Mouse (Mus musculus) kidney, adult 2 months (tissue): ENCODE measurements around the gene Pacsin2. TPM values are rescaled to one million over a fixed set of nuclear protein-coding genes. Genes with fewer than 3 reads are reported as not detected.

Experiments
- DNase-seq: peaks from one replicate; pipeline ENCODE4 v3.0.0; 2021
- H3K27ac ChIP-seq: fragments of 200-500 bp; 2 replicates; pipeline ENCODE4 v1.5.1; 2012; ENCODE audit warnings: low read depth, low read length, control low read depth, inconsistent platforms; ENCODE audit not compliant: insufficient read depth
- H3K27me3 ChIP-seq: fragments of 200-500 bp; replicated peaks from 2 replicates; pipeline ENCODE4 v1.6.1; 2012; ENCODE audit warnings: mild to moderate bottlenecking, moderate library complexity, low read length, inconsistent platforms; ENCODE audit not compliant: control insufficient read depth, insufficient read depth
- H3K36me3 ChIP-seq: fragments of 200-500 bp; 2 replicates; pipeline ENCODE4 v1.6.1; 2012; ENCODE audit warnings: mild to moderate bottlenecking, moderate library complexity, low read length, inconsistent platforms; ENCODE audit not compliant: control insufficient read depth, insufficient read depth
- H3K4me1 ChIP-seq: fragments of 200-500 bp; 2 replicates; pipeline ENCODE4 v1.6.1; 2011; ENCODE audit warnings: low read length; ENCODE audit not compliant: control insufficient read depth, insufficient read depth
- H3K4me3 ChIP-seq: fragments of 200-500 bp; 2 replicates; pipeline ENCODE4 v1.5.1; 2011; ENCODE audit warnings: mild to moderate bottlenecking, low read depth, low read length, control low read depth; ENCODE audit not compliant: insufficient read depth
- CTCF ChIP-seq: fragments of 200-500 bp; conservative IDR thresholded peaks from 2 replicates; pipeline ENCODE4 v1.5.1; 2011; ENCODE audit warnings: low read depth, mild to moderate bottlenecking, control low read depth, low read length, moderate library complexity, mixed read lengths; ENCODE audit not compliant: insufficient read depth, insufficient read length
- POLR2A ChIP-seq: fragments of 200-500 bp; IDR thresholded peaks from one replicate; pipeline ENCODE4 v1.6.1; 2011; ENCODE audit warnings: low read depth, low read length, control low read depth
- WGBS: fragments of 180-500 bp; shearing (Covaris S2); methylation state at CpG from one replicate; pipeline ENCODE4 v1.1.7; 2018; 5-methylcytosine and 5-hydroxymethylcytosine counted together
- polyA plus RNA-seq: library from polyadenylated mRNA; depleted of rRNA; stranded (reverse); fragments of >200 nt; gene quantifications from 2 replicates; pipeline ENCODE4 v1.2.3, GENCODE M21; 2012

Gene Pacsin2
- polyA plus RNA-seq, 1 experiment, result 126 TPM

DNA sequence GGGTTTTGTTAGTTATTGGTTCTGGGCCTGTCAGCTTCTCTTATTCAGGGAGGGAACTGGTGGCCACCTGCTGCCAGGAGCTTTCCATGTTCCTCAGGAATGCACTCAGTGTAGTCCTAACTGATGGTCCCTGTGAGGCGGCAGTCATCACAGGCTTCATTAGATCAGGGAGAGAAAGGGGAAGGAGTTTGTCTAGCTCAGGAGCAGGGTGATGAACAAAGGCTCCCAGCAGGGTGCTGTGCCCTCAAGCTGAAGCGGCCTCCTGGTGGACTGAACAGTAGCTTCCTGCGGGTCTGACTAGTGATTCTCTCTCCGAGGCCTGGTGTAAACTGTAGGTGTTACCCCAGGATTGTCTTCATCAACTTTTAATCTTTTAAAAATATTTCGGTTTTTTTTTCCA is 61.4 kb downstream of the Pacsin2 start:
- Histone ChIP-seq H3K36me3 (no peaks in the 10 kb centered on the region), H3K4me3 (no peak overlapping the region), H3K4me1 (peaks cover 2% of the 10 kb centered on the region), H3K27ac (no peak overlapping the region), H3K27me3 (no peaks in the 10 kb centered on the region)
- no peak for TF ChIP-seq CTCF
- TF ChIP-seq POLR2A, result no peak
- DNase-seq, result no peak
- WGBS, result 93% methylated on average over 5 of the region's 5 CpGs

DNA sequence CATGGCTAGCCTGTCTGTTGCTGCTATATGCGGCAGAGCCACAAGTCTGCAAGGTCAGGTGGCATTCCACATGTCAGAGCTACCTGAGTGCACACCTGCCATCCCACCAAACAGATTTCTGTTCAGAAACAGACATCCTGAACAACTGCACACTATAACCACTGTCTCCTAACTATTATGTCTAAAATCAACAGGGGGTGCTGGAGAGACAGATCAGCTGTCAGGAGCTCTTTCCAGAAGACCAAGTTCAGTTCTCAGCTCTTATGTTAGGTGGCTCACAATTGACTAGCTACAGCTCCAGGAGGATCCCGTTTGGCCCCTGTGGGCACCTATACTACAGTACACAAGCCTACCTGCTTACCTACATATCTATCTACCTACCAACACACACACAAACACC is 71.7 kb downstream of the Pacsin2 start:
- H3K27ac ChIP-seq, result no peak overlapping the region
- peak; percentile 23 for DNase-seq
- TF ChIP-seq CTCF (0 out of 2 replicates have a peak, but pooled peaks have one; percentile 7), POLR2A (no peak)
- H3K36me3 ChIP-seq, result no peaks in the 10 kb centered on the region; the same call in 1 of the 2 replicates
- H3K4me3 ChIP-seq, result no peak overlapping the region
- H3K4me1 ChIP-seq, result peaks cover 4% of the 10 kb centered on the region; the same call in 1 of the 2 replicates
- no peaks in the 10 kb centered on the region for H3K27me3 ChIP-seq
- WGBS, result 67% methylated on average over 2 of the region's 2 CpGs

GRCm38 (mm10) chr15:83387911-83388310 is 76.5 kb downstream of the Pacsin2 start:
- Histone ChIP-seq H3K27ac (no peak overlapping the region), H3K4me3 (no peak overlapping the region), H3K27me3 (no peaks in the 10 kb centered on the region), H3K4me1 (no peaks in the 10 kb centered on the region), H3K36me3 (peaks cover 4% of the 10 kb centered on the region; the same call in 1 of the 2 replicates)
- WGBS, result 50% methylated on average over 2 of the region's 2 CpGs
- TF ChIP-seq CTCF (no peak), POLR2A (no peak)
- DNase-seq, result peak; percentile 21

- H3K36me3 ChIP-seq, result peaks cover 4% of the 10 kb centered on the region; the same call in 1 of the 2 replicates
Observed at GRCm38 (mm10) chr15:83383633-83384032, 80.8 kb downstream of the Pacsin2 start.

DNA sequence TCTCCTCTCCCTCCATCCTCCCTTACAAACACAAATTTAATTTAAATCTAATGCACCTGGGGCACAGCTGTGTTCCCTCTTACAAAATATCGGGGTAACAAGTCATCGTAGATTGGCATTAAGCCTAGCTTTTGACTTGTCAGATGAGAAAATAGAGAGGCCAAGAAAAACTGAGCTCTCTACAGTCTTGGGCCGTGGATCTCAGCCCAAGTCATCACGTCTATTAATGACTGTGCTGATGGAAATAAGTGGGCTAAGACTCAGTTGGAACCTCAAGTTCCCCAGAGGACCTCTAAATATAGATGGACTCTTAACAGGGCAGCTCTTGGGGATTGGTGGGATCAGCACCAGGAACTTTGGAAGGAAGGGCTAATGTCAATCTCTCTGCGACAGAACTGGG is 81.3 kb downstream of the Pacsin2 start:
- no peak overlapping the region for H3K27ac ChIP-seq
- 77% methylated on average over 5 of the region's 5 CpGs for WGBS
- no peak for DNase-seq
- no peaks in the 10 kb centered on the region for H3K4me1 ChIP-seq
- TF ChIP-seq CTCF (no peak), POLR2A (no peak)
- H3K4me3 ChIP-seq, result no peak overlapping the region
- no peaks in the 10 kb centered on the region for H3K27me3 ChIP-seq
- H3K36me3 ChIP-seq, result peaks cover 4% of the 10 kb centered on the region; the same call in 1 of the 2 replicates

More at GRCm38 (mm10) chr15:83383633-83384032, 80.8 kb downstream of the Pacsin2 start:
- no peaks in the 10 kb centered on the region for H3K4me1 ChIP-seq
- H3K4me3 ChIP-seq, result no peak overlapping the region
- 89% methylated on average over 2 of the region's 2 CpGs for WGBS
- no peak overlapping the region for H3K27ac ChIP-seq
- no peak for DNase-seq
- no peaks in the 10 kb centered on the region for H3K27me3 ChIP-seq
- TF ChIP-seq CTCF (peak; percentile 45; the same call in 1 of the 2 replicates), POLR2A (no peak)

DNA sequence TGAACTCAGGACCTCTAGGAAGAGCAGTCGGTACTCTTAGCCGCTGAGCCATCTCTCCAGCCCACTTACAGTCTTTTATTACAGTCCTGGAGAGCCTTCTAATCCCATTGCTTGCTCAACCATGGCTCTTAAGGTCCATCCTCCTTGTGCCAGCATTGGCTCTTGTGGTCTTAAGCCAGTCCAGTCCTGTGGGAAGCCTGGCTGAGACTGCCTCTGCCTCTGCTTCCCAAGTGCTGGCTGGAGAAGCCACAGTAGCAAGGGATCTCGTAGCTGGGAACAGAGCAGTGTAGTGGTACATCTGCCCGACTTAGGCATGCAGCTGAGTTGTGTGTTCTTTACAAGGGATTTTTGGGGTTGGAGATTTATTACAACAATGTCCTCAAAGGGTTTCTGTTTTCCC is 81.9 kb downstream of the Pacsin2 start:
- TF ChIP-seq POLR2A, result no peak
- no peak for TF ChIP-seq CTCF
- Histone ChIP-seq H3K36me3 (peaks cover 5% of the 10 kb centered on the region; the same call in 1 of the 2 replicates), H3K4me1 (no peaks in the 10 kb centered on the region), H3K27ac (no peak overlapping the region), H3K27me3 (no peaks in the 10 kb centered on the region), H3K4me3 (no peak overlapping the region)
- WGBS, result 97% methylated on average over 4 of the region's 4 CpGs
- no peak for DNase-seq

- no peak for DNase-seq
- WGBS, result 61% methylated on average over 4 of the region's 4 CpGs
- no peak overlapping the region for H3K4me3 ChIP-seq
- no peak for TF ChIP-seq CTCF
- no peak for TF ChIP-seq POLR2A
- H3K27ac ChIP-seq, result no peak overlapping the region
- H3K36me3 ChIP-seq, result peaks cover 1% of the 10 kb centered on the region; the same call in 1 of the 2 replicates
- no peaks in the 10 kb centered on the region for H3K27me3 ChIP-seq
- no peaks in the 10 kb centered on the region for H3K4me1 ChIP-seq
Observed at GRCm38 (mm10) chr15:83377153-83377552, 87.3 kb downstream of the Pacsin2 start.

DNA sequence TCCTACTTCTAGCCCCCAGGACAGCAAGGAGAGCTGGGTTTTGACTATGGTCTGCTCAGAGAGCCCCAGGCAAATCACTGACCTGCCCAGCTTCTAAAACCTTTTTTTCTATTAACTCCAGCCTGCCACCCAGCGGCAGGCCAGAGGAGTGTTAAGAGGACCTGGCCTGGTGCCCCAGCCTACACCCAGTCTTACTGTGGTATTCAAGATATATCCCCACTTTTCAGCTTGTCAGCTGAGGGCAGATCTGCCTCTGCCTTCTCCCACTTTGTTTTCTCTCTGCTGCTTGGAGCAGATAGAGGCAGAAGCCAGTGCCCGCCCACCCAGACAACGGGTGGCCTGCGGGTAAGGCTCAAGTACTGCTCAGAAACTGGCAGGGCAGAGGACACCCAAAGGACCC is 89.3 kb downstream of the Pacsin2 start:
- Histone ChIP-seq H3K4me1 (no peaks in the 10 kb centered on the region), H3K27me3 (no peaks in the 10 kb centered on the region), H3K27ac (no peak overlapping the region), H3K36me3 (peaks cover 1% of the 10 kb centered on the region; the same call in 1 of the 2 replicates), H3K4me3 (no peak overlapping the region)
- WGBS, result 65% methylated on average over 4 of the region's 4 CpGs
- TF ChIP-seq POLR2A (no peak), CTCF (peak; percentile 66)
- DNase-seq, result peak; percentile 69
